Mouse (Mus musculus): ENCODE measurements around the gene Cybrd1. TPM values are rescaled to one million over a fixed set of nuclear protein-coding genes. Genes with fewer than 3 reads are reported as not detected.

The Cybrd1 gene
- total RNA-seq, 2 experiments from 2014 or later: 1.4 to 1.5 TPM

DNA sequence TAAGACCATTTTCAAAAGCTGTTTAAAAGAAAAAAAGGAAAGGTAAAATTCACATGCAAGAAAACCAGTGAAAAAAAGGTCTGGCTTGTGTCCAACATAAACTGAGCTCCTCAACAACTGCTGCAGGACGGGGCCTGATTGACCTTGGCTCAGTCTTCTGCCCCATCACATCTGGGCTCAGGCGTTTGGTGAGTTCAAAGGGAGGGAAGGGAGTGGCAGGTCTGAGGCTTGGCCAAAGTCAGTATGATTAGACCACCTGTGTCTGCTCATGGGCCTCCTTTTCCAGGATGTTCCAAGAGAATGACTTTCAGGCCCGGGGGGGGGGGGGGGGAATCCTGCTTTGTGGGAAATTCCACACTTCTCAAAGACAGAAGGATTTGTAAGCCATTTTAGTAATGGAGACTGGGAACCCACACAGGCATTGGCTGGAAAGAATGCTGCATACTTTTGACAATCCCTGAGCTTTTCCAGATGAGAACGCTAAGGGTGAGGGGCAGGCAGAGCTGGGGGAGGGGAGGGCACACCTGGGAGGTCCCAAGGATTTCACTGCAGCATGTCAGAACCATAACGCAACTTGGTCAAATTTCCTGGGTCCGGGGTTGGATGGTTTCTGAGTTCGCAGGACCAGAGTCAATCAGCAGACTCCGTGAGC lies 63.0 kb downstream of the Cybrd1 start:
- intact Hi-C loops (cut with DNase I): no loop called here
- DNase-seq (ENCODE audit: extremely low spot score in 1 of 2, low spot score in 2 of 2): no peak
- Histone ChIP-seq H3K27ac (no peak overlapping the region), H3K4me3 (no peak overlapping the region)
- TF ChIP-seq CTCF (IDR thresholded peaks at IDR 0.05): no peak

DNA sequence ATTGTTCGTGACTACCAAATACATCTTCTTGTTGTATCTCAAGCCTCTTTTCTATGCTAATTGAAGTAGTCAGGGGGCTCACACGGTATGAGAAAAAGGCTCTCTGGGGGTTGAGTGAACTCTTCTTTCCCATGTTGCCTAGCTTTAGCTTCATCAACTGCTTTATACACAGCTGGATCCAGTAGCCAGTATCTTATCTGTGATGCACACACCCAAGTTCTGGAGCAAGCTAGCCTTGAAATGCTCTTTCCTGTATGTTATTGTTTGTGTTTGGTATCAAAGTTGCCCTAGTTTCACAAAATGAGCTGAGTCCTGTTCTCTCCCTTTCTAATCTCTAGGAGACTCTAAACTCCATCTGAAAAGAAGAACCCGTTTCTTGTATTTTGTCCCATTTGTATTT lies 70.2 kb downstream of the Cybrd1 start:
- TF ChIP-seq CTCF (IDR thresholded peaks at IDR 0.05): no peak
- no peak overlapping the region for H3K27ac ChIP-seq
- no peak overlapping the region for H3K4me3 ChIP-seq
- DNase-seq (ENCODE audit: extremely low spot score in 1 of 2, low spot score in 2 of 2): no peak
- intact Hi-C loops (cut with DNase I): no loop called here

DNA sequence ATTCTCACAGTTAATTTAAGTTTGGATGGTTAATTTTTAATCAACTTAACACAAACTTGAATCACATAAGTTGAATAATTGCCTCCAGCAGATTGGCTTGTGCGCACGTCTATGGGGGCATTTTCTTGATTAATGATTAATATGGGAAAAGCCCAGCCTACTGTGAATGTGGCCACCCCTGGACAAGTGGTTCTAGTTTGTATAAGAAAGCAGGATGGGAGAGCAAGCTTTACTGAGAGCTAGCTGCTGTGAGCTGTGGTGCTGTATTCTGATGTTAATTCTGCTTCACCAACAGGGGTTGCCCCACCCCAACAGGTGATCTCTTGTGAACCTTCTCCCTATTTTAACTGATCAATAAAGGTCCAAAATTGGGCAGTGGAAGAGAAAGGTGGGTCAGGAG lies 71.1 kb downstream of the Cybrd1 start:
- DNase-seq (ENCODE audit: extremely low spot score in 1 of 2, low spot score in 2 of 2): no peak
- H3K4me3 ChIP-seq: no peak overlapping the region
- no peak for TF ChIP-seq CTCF (IDR thresholded peaks at IDR 0.05)
- intact Hi-C loops (cut with DNase I): no loop called here
- no peak overlapping the region for H3K27ac ChIP-seq

DNA sequence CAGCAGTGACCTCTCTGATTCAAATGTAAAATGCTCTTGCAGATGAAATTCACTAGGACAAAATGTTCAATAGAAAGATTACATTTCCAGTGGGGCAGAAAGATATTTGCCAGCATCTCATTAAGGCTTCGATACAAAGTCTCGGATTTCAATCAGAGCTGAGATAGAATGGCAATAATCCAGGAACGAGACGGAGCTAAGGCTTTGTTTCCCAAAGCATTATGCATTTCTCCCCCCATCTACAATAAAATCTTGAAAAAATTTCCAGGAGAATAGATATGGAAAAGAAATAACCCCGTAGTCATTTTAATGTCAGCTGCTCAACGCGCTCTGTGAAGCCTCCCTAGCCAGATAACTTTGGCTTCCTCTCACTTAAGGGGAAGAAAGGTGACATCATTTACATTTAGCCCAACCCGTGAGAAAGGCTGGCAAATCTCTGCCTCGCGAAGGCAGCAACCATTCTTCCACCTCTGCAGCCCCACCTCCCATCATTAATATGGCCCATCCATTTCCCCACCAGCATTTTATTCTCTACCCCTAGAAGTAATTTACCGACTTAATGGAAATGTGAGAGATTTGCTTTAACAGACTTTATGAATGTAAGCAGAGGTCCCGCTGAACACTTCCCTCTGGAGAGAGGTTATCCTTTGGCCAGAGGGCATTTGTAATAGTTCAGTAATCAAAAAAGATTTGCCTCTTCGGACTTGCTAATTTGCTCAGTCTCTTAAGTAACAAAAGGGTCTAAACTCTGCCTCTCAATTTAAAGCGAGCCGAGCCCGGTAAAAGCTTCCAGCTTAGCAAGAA lies 73.9 kb downstream of the Cybrd1 start:
- Histone ChIP-seq H3K4me3 (peak overlapping the region; percentile 14; the same call in 1 of the 2 replicates), H3K27ac (no peak overlapping the region)
- intact Hi-C loops (cut with DNase I): no loop called here
- DNase-seq (ENCODE audit: extremely low spot score in 1 of 2, low spot score in 2 of 2): no peak
- TF ChIP-seq CTCF (IDR thresholded peaks at IDR 0.05): no peak

DNA sequence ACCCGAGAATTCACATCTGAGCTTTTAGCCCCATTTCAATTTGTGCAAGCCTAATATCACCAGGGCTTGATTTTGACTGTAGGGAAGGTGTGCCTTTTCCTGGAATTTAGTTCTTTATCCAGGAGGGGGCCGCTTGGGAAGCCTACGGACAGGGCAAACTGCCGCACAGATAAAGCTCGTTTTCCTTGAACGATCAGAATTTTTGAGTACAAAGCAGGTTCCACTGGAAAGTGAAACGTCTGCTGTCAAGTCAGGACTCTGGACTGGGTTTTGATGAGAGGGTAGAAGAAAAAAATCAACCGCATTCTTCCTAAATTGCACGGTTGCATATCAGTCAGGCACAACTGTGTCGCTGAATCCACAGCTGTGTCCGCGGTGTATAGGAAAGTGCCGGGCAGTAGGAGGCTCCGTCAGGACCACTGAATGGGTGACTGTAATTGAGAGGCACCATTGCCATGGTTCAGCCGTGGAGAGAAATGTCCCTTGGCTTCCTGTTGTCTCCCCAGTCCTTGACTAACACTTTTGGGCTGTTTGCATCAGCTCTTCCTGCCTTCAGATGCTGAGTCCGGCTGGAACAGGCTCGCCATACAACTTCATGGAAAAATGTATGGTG lies 74.6 kb downstream of the Cybrd1 start:
- no peak overlapping the region for H3K27ac ChIP-seq
- no peak for DNase-seq (ENCODE audit: extremely low spot score in 1 of 2, low spot score in 2 of 2)
- intact Hi-C loops (cut with DNase I): no loop called here
- no peak overlapping the region; the same call in 1 of the 2 replicates for H3K4me3 ChIP-seq
- no peak for TF ChIP-seq CTCF (IDR thresholded peaks at IDR 0.05)

Other genes starting within 250 kb of the Cybrd1 start
- gene Dcaf17, start 62.6 kb upstream of the Cybrd1 start, total RNA-seq (2021): 10 to 100 TPM; 13.9 to 16.5 TPM
- gene Mettl8, start 62.3 kb upstream of the Cybrd1 start, total RNA-seq (2021): 10 to 100 TPM; 11.9 to 16.9 TPM
- 100 to 1,000 TPM; 129 to 136 TPM for gene Dync1i2, start 93.8 kb downstream of the Cybrd1 start, total RNA-seq (2021)
- gene Slc25a12, start 249.8 kb downstream of the Cybrd1 start, total RNA-seq (2021): 100 to 1,000 TPM; 150 to 153 TPM